Mouse (Mus musculus) left cerebral cortex, postnatal 14 days (tissue): ENCODE measurements around the gene Snrnp27. TPM values are rescaled to one million over a fixed set of nuclear protein-coding genes. Genes with fewer than 3 reads are reported as not detected.

Experiments
- DNase-seq, 2 experiments: peaks; one replicate each; pipeline ENCODE4 v3.0.0; 2021 to 2022; ENCODE audit warnings: low spot score in 2 of 2, mixed read lengths in 1 of 2
- intact Hi-C: fragments of 180-260 bp; cut with DNase I; formaldehyde crosslinking; loops from one replicate; pipeline ENCODE4 v1.15.1; 2025
- long read RNA-seq, 2 experiments: library from polyadenylated mRNA; stranded (forward); transcript quantifications; one replicate each; pipeline ENCODE4 v2.0.0; 2021
- total RNA-seq, 2 experiments: library from RNA; stranded (reverse); gene quantifications; 2 replicates each; pipeline ENCODE4 v1.2.3; 2021

Snrnp27 gene
- total RNA-seq: 10 to 100 TPM; 53.0 to 54.2 TPM
- long read RNA-seq, experiment 1, transcript Snrnp27-201 (6 exons, 885 nt): major isoform, 57 of 62 reads
- long read RNA-seq, experiment 1, partial matches to known transcripts: 0 of 62 reads
- long read RNA-seq, experiment 1, other reads (novel, unspliced or antisense): 4 of 62 reads
- long read RNA-seq, experiment 2, transcript Snrnp27-201 (6 exons, 885 nt): major isoform, 36 of 38 reads
- long read RNA-seq, experiment 2, partial matches to known transcripts: 2 of 38 reads
- long read RNA-seq, experiment 2, other reads (novel, unspliced or antisense): 0 of 38 reads

GRCm38 (mm10) chr6:86683872-86684654, at the start of gene Snrnp27:
Snrnp27 (minus strand) TSS chr6:86684522.
- intact Hi-C loops: no loop called here
- DNase-seq: peak; percentile 86 to 90

- intact Hi-C loops: loop anchor here (10.0 kb wide), 1 partner anchor 271 kb away; the partner anchor contains the start of gene Nfu1
These were observed 49.0 kb upstream of the Snrnp27 start, which contains the start of gene Gmcl1 for GRCm38 (mm10) chr6:86733183-86733876. Gmcl1 (minus strand) TSS chr6:86733383.

GRCm38 (mm10) chr6:86732276-86733173, 48.2 kb upstream of the Snrnp27 start:
- peak; percentile 14 to 48 for DNase-seq
- intact Hi-C loops: loop anchor here (10.0 kb wide), 1 partner anchor 272 kb away; the partner anchor contains the start of gene Nfu1

More at GRCm38 (mm10) chr6:86733183-86733876, 49.0 kb upstream of the Snrnp27 start, which contains the start of gene Gmcl1:
- DNase-seq: peak; percentile 94

GRCm38 (mm10) chr6:86728711-86729110, 44.4 kb upstream of the Snrnp27 start:
- no peak for DNase-seq
- intact Hi-C loops: no loop called here

GRCm38 (mm10) chr6:86721977-86722376, 37.7 kb upstream of the Snrnp27 start:
- intact Hi-C loops: no loop called here
- no peak for DNase-seq

GRCm38 (mm10) chr6:86708072-86708774, 23.9 kb upstream of the Snrnp27 start:
- no peak for DNase-seq
- intact Hi-C loops: no loop called here

- intact Hi-C loops: no loop called here
- DNase-seq: no peak
These were observed 18.3 kb upstream of the Snrnp27 start for GRCm38 (mm10) chr6:86702577-86702976.

GRCm38 (mm10) chr6:86697903-86698302, 13.6 kb upstream of the Snrnp27 start:
- intact Hi-C loops: no loop called here

GRCm38 (mm10) chr6:86696213-86696612, 11.9 kb upstream of the Snrnp27 start:
- intact Hi-C loops: no loop called here
- DNase-seq: no peak

More at GRCm38 (mm10) chr6:86697903-86698302, 13.6 kb upstream of the Snrnp27 start:
- no peak for DNase-seq

- intact Hi-C loops: no loop called here
- peak; percentile 44 to 57 for DNase-seq
These were observed 10.1 kb upstream of the Snrnp27 start for GRCm38 (mm10) chr6:86694465-86694864.

- DNase-seq: no peak
- intact Hi-C loops: no loop called here
These were observed 5.3 kb upstream of the Snrnp27 start for GRCm38 (mm10) chr6:86689671-86690070.

GRCm38 (mm10) chr6:86686971-86687370, 2.6 kb upstream of the Snrnp27 start:
- intact Hi-C loops: no loop called here
- no peak for DNase-seq

- no peak for DNase-seq
- intact Hi-C loops: no loop called here
These were observed 311 bp upstream of the Snrnp27 start for GRCm38 (mm10) chr6:86684655-86685011.

- intact Hi-C loops: no loop called here
These were observed 3.0 kb downstream of the Snrnp27 start for GRCm38 (mm10) chr6:86681289-86681688.

GRCm38 (mm10) chr6:86678341-86678740, 6.0 kb downstream of the Snrnp27 start:
- DNase-seq: no peak
- intact Hi-C loops: no loop called here

More at GRCm38 (mm10) chr6:86681289-86681688, 3.0 kb downstream of the Snrnp27 start:
- no peak for DNase-seq

GRCm38 (mm10) chr6:86670873-86671272, 13.4 kb downstream of the Snrnp27 start:
- intact Hi-C loops: loop anchor here (5.0 kb wide), 1 partner anchor 144 kb away; the partner anchor contains the start of gene Pcbp1
- DNase-seq: peak; percentile 76 to 88

- intact Hi-C loops: loop anchor here (5.0 to 10.0 kb wide), 2 partner anchors 197 to 234 kb away; partner anchors contain the start of gene C87436
These were observed 15.0 kb downstream of the Snrnp27 start for GRCm38 (mm10) chr6:86669240-86669727.

More at GRCm38 (mm10) chr6:86669240-86669727, 15.0 kb downstream of the Snrnp27 start:
- DNase-seq: peak; percentile 100
